Mouse (Mus musculus) subcutaneous adipose tissue, adult 2 months (tissue): ENCODE data around the gene Fam149a. TPM values are rescaled to one million over a fixed set of nuclear protein-coding genes. Genes with fewer than 3 reads are reported as not detected.

Source experiments
- polyA plus RNA-seq: library from polyadenylated mRNA; depleted of rRNA; stranded (reverse); fragments of >200 nt; gene quantifications from 2 replicates; pipeline ENCODE4 v1.2.3, GENCODE M21; 2012; ENCODE audit warnings: low replicate concordance; rRNA removed

Fam149a gene
- 10.9 and 13.6 TPM in 2 replicates for polyA plus RNA-seq

DNA sequence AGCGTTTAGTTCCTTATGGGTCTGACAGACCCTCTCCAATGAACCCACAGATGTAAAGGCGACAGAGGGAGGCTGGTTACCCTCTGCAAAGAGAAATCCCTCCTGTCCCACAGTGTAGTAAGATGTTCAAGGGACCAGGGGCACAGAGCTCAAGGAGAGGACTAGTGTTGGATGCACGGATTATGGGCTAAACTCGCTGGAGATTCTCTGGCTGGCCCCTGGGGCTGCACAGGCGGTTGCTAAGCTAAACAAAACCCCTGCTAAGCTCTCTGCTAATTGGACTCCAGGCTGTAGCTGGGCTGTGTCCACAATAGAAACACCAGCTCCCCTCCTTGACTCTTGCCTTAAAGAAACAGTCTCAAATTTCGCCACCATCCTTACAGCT is at the start of gene Fam149a:
TSS of gene Fam149a (minus strand) at position 329 of the 385 bp plus-strand sequence.

DNA sequence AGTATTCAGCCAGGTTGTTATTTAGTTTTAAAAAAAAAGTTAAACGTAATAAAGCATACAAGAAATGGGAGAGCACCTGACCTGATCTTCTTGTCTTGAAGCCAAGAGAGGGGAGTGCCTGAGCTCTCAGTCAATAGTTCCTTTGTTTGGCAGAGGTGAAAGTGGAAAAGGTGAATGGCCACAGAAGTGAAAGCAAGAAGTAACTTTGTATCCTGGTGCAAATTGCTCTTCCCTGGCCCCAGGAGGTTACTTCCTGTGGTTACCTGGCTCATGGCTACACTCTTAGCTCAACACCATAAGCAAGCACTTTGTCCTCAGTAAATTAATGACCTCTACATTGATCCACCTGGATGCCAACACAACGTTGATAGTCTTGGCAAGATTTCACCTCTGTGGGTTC is 28.8 kb upstream of the Fam149a start, which contains the start of gene Tlr3:
TSS of gene Tlr3 (minus strand) at position 199 of the 400 bp plus-strand sequence.

DNA sequence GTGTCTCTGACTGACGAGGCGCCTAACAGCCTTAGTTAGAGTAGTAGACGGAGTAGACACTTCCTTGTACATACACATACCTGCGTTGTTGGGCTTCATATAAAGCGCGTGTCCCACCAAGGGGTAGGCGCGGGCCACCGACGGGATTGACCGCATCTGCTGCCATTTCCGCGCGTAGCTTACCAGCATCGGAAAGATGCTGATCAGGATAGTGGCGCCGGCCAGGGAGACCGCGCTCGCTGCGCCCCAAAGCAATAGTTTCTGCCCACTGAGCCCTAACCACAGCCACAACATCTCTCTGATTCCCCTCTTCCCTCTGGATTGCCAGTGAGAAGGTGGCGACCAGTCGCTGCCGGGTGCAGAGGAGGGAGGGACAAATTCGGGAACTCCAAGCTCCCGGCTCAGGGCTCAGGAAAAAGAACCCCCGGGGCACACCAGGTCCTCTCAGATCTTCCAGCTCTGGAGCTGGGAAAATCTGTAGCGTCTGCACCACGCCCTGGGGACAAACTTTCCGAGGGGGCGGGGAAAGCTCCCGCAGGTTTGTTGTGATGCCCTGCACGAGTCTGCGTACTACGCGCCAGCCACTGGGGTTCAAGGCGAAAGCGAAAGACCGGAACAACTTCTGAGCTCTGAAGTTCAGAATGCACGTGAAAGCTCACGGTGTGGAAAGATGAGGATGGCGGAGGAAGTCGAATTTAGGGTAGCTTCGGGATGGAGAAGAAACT is 49.2 kb downstream of the Fam149a start, which contains the start of gene Cyp4v3:
TSS of gene Cyp4v3 (minus strand) at position 532 of the 725 bp plus-strand sequence.

DNA sequence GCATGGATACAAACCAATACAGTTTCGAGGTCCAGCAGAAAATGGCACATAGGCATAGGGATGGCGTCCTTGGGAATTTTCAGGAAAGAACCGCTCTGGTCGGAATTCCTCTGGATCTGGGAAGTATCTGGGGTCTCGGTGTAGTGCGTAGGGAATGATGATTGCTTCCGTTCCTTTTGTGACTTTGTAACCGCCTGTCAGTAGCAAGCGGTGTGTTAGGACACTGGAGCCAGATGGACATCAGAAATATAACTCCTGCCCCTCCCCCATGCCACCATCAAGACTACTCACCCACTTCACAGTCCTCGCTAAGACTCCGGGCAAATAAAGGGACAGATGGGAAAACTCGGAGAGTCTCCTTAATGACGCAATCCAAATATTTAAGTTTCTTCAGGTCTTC is 73.7 kb downstream of the Fam149a start, which contains the start of gene Gm45753:
TSS of gene Gm45753 (minus strand) at position 101 of the 400 bp plus-strand sequence.

DNA sequence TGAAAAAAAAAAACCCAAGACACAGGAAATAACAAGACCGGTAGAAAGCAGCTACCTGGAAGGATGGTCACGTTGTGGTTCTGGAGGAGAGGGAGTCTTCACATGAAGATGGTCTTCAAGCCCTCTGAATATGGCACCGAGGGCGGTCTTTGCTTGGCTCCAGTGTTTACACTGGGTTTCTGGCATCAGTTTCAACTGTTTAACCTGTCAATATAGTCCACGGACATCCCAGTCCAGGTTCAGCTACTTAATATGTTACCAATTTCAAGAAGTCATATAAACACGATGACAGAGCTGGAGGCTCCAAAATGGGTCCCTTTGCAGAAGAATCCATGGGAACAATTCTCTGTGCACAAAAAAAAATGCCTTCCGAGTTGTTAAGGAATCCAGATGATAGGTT is 87.4 kb downstream of the Fam149a start, which contains the start of gene Klkb1:
TSS of gene Klkb1 (minus strand) at position 173 of the 400 bp plus-strand sequence.

Other genes starting within 250 kb of the Fam149a start
- not detected in 2 replicates for gene F11, start 120.3 kb downstream of the Fam149a start, polyA plus RNA-seq
- gene Klkb1, start 87.4 kb downstream of the Fam149a start, polyA plus RNA-seq = 0.12 and 0.13 TPM in 2 replicates
- gene Gm45753, start 73.8 kb downstream of the Fam149a start, polyA plus RNA-seq = not detected in 2 replicates
- 7.5 and 20.2 TPM in 2 replicates for gene Cyp4v3, start 49.1 kb downstream of the Fam149a start, polyA plus RNA-seq
- 7.1 and 8.5 TPM in 2 replicates for gene Tlr3, start 28.8 kb upstream of the Fam149a start, polyA plus RNA-seq
- gene Sorbs2, start 125.5 kb upstream of the Fam149a start, polyA plus RNA-seq = 19.5 and 46.8 TPM in 2 replicates